Mouse (Mus musculus) CH12.LX (cell line): Measurements from ENCODE around the gene Ralgapb. TPM values are rescaled to one million over a fixed set of nuclear protein-coding genes. Genes with fewer than 3 reads are reported as not detected.

ENCODE experiments used
- DNase-seq: peaks from one replicate; pipeline ENCODE4 v3.0.0-alpha.2; 2013; ENCODE audit errors: extremely low read depth
- H3K27ac ChIP-seq: 2 replicates; pipeline ENCODE4 v1.5.1; 2012; ENCODE audit warnings: low read depth, mild to moderate bottlenecking, control low read depth, moderate library complexity; ENCODE audit not compliant: insufficient read depth
- H3K27me3 ChIP-seq: replicated peaks from 2 replicates; pipeline ENCODE3; 2012; ENCODE audit warnings: inconsistent platforms
- H3K36me3 ChIP-seq, 2 experiments: replicated peaks in 1 of 2; 2 replicates each; pipeline versions ENCODE3 to v1.6.1; 2012; ENCODE audit warnings: inconsistent platforms in 1 of 2, low read length in 1 of 2, mild to moderate bottlenecking in 1 of 2, mixed read lengths in 1 of 2, moderate library complexity in 1 of 2; ENCODE audit not compliant: control insufficient read depth in 1 of 2, insufficient read depth in 1 of 2
- H3K4me1 ChIP-seq, 2 experiments: 2 replicates each; pipeline ENCODE4 v1.6.1; 2012; ENCODE audit warnings: inconsistent platforms in 1 of 2, moderate library complexity in 1 of 2; ENCODE audit not compliant: insufficient read depth in 2 of 2, control insufficient read depth in 1 of 2
- H3K4me2 ChIP-seq: 2 replicates; pipeline ENCODE4 v1.6.1; 2012; ENCODE audit warnings: low read depth, mild to moderate bottlenecking, control low read depth; ENCODE audit not compliant: poor library complexity, insufficient read depth, severe bottlenecking
- H3K4me3 ChIP-seq, 3 experiments: fragments of 150-350 bp in 1 of 3; sonication (generic) in 1 of 3; replicated peaks in 1 of 3; 2 replicates each; pipeline versions ENCODE3 to v1.5.1; 2011 to 2012; ENCODE audit warnings: low read depth in 2 of 3, low read length in 2 of 3, mild to moderate bottlenecking in 2 of 3, moderate library complexity in 2 of 3, control low read depth in 1 of 3, improper control_type of control experiment in 1 of 3, inconsistent platforms in 1 of 3, mixed read lengths in 1 of 3; ENCODE audit not compliant: poor library complexity in 1 of 3
- H3K79me2 ChIP-seq: replicated peaks from 2 replicates; pipeline ENCODE4 v1.6.1; 2012; ENCODE audit warnings: mild to moderate bottlenecking, moderate library complexity; ENCODE audit not compliant: control insufficient read depth, poor library complexity, insufficient read depth, severe bottlenecking; ENCODE audit errors: extremely low read depth
- H3K9ac ChIP-seq: 2 replicates; pipeline ENCODE4 v1.6.1; 2012; ENCODE audit warnings: low read depth, mild to moderate bottlenecking, control low read depth, moderate library complexity; ENCODE audit not compliant: insufficient read depth
- H3K9me3 ChIP-seq: replicated peaks from 2 replicates; pipeline ENCODE3; 2012; ENCODE audit warnings: low read length, inconsistent platforms, mixed read lengths
- CTCF ChIP-seq, 2 experiments: IDR thresholded peaks in 1 of 2; conservative IDR thresholded peaks in 1 of 2; 2 replicates each; pipeline ENCODE4 v1.5.1; 2011 to 2012; ENCODE audit warnings: low read depth in 2 of 2, low read length in 2 of 2, improper control_type of control experiment in 1 of 2, inconsistent platforms in 1 of 2, mild to moderate bottlenecking in 1 of 2, moderate library complexity in 1 of 2
- ELF1 ChIP-seq: IDR thresholded peaks from 2 replicates; pipeline ENCODE4 v1.6.1; 2014; ENCODE audit warnings: low read depth, mild to moderate bottlenecking, inconsistent platforms, low read length, improper control_type of control experiment
- NRF1 ChIP-seq: IDR thresholded peaks from 2 replicates; pipeline ENCODE4 v1.6.1; 2014; ENCODE audit warnings: low read depth, mild to moderate bottlenecking, inconsistent platforms, low read length, improper control_type of control experiment, moderate library complexity
- RAD21 ChIP-seq: IDR thresholded peaks from 2 replicates; pipeline ENCODE4 v1.6.1; 2011; ENCODE audit warnings: low read depth, mild to moderate bottlenecking, low read length, improper control_type of control experiment, moderate library complexity
- SMC3 ChIP-seq: IDR thresholded peaks from 2 replicates; pipeline ENCODE4 v1.6.1; 2011; ENCODE audit warnings: low read depth, low read length, improper control_type of control experiment
- ZC3H11A ChIP-seq: IDR thresholded peaks from 2 replicates; pipeline ENCODE4 v1.6.1; 2012; ENCODE audit warnings: low read depth, mild to moderate bottlenecking, inconsistent platforms, low read length, improper control_type of control experiment
- ZMIZ1 ChIP-seq: IDR thresholded peaks from 2 replicates; pipeline ENCODE4 v1.6.1; 2012; ENCODE audit warnings: low read depth, mild to moderate bottlenecking, inconsistent platforms, low read length, improper control_type of control experiment
- dilution Hi-C: fragments of 300-500 bp; cut with MboI; formaldehyde crosslinking; loops from 2 replicates; pipeline ENCODE4 v1.14.3; 2020; ENCODE audit warnings: low sequenced_read_pairs; ENCODE audit not compliant: extremely low pct_unique_long_range_greater_than_20kb, extremely low pct_ligation_motif_present
- in situ Hi-C: fragments of 300-500 bp; cut with MboI; formaldehyde crosslinking; loops from 3 replicates; pipeline ENCODE4 v1.14.3; 2019; ENCODE audit warnings: low sequenced_read_pairs, low pct_ligation_motif_present, low pct_unique_long_range_greater_than_20kb, mixed read lengths
- polyA plus RNA-seq: library from polyadenylated mRNA; unstranded; fragments of >175 nt; gene quantifications from 2 replicates; pipeline ENCODE4 v1.2.1, GENCODE M21; 2012; ENCODE audit warnings: low read depth; ENCODE audit not compliant: insufficient read length
- total RNA-seq, 2 experiments: library from RNA; depleted of rRNA; stranded (reverse); fragments of 300-350 nt in 1 of 2; fragments of >200 nt in 1 of 2; gene quantifications; 2 replicates each; pipeline ENCODE4 v1.2.3; 2012 to 2014

The Ralgapb gene
- total and polyA plus RNA-seq, 3 experiments, result 10.7 to 18.4 (median 12.9) TPM

DNA sequence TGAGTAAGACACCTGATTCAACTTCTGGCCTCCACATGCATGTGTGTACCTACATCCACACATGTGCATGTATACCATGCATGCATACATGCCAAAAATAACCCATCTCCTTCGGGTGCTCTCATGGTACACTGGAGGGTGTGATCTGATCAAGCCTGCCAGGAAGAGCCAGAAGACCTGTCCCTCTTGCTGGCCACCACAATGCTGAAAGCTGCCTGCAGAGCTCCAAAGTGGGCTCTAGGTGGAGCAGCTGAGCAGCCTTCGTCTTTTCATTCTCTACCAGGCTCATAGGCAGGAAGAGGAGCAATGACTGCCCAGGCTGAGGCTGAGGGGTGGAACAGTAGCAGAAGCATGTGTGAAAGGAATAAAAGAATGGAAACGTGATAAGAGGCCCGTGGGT is 124.4 kb downstream of the Ralgapb start:
- peak; percentile 63 for DNase-seq
- in situ Hi-C loops, result no loop called here
- Histone ChIP-seq H3K4me3 (no peak overlapping the region), H3K36me3 (no peaks in the 10 kb centered on the region), H3K9me3 (peaks cover 12% of the 10 kb centered on the region), H3K27me3 (peaks cover 3% of the 10 kb centered on the region), H3K4me1 (no peaks in the 10 kb centered on the region), H3K4me2 (no peak overlapping the region), H3K9ac (no peak overlapping the region), H3K79me2 (no peaks in the 10 kb centered on the region), H3K27ac (no peak overlapping the region)
- peak; percentile 67 for TF ChIP-seq SMC3
- peak; percentile 58 for TF ChIP-seq RAD21
- peak; percentile 77 to 82 for TF ChIP-seq CTCF (conservative IDR thresholded peaks at IDR 0.05 in 1 of 2, IDR thresholded peaks at IDR 0.05 in 1 of 2; ENCODE audit: low read depth in 2 of 2, low read length in 2 of 2)
- TF ChIP-seq ELF1, result no peak
- dilution Hi-C loops, result no loop called here

DNA sequence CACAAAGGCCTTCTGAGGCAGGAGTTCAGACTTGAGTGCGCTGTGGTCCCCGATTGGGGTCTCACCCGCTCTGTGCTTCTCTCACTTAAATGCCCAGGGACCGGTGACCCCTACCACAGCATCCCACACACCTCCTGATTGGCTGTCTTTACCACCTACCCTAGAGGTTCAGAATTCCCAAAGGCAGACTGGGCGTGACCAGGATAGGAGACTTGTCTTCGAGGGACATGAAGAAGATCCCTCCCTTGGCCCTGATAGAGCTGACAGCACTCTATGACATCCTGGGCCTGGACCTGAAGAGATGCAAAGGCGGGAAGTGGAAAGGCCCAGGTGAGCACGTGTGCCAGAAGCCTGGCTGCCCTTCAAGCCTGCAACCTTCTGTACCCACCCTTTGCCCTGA is 124.9 kb downstream of the Ralgapb start:
- no peak for DNase-seq
- H3K27ac ChIP-seq, result no peak overlapping the region
- H3K4me1 ChIP-seq, result no peaks in the 10 kb centered on the region
- H3K27me3 ChIP-seq, result peaks cover 2% of the 10 kb centered on the region
- in situ Hi-C loops (no loop called here), dilution Hi-C loops (no loop called here)
- no peaks in the 10 kb centered on the region for H3K79me2 ChIP-seq
- no peak overlapping the region for H3K4me2 ChIP-seq
- no peaks in the 10 kb centered on the region for H3K36me3 ChIP-seq
- peaks cover 12% of the 10 kb centered on the region for H3K9me3 ChIP-seq
- H3K4me3 ChIP-seq, result no peak overlapping the region
- no peak for TF ChIP-seq ZC3H11A
- H3K9ac ChIP-seq, result no peak overlapping the region

DNA sequence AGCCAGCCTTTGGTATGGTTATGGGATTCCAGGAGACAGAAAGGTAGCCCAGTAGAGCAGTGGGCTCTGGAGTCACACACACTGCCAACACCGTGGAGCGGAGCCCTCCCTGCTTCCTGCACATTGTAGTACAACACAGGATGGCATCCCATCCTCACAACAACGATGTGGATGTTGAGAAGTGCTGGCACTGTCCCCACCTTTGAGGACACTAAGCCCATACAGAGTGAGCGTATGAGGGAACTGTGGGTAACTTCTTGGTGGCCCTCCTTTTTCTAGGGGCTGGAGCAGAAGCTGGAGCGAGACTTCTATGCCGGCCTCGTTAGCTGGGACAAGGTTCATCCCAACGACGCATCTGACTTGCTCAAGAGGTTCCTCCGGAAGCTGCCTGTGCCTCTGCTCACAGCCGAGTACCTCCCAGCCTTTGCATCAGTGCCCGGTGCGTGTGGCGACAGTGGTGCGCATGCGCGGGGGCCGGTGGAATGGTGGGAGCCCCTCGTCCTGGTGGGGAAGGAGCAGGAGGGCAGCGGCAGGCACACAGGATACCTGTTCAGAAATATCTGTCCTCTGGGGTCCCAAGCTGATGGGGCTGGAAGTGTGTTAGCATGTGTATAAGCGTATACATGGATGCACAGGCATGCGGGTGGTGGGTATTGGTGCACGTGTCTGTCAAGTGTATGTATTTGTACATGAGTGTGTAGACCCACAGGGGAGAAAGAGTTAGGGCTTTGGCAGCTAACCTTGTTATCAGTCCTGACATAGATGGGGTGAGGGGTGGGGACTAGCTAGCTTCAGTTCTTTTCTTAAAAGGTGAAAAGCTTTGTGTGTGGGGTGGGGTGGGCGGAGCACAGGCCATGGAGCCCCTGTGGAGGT is 130.0 kb downstream of the Ralgapb start:
- no peak overlapping the region for H3K27ac ChIP-seq
- no peak overlapping the region for H3K9ac ChIP-seq
- no peaks in the 10 kb centered on the region for H3K79me2 ChIP-seq
- no peak for DNase-seq
- dilution Hi-C loops (no loop called here), in situ Hi-C loops (no loop called here)
- H3K4me3 ChIP-seq, result no peak overlapping the region
- H3K36me3 ChIP-seq, result no peaks in the 10 kb centered on the region
- no peaks in the 10 kb centered on the region for H3K9me3 ChIP-seq
- TF ChIP-seq NRF1 (peak; percentile 73), ZMIZ1 (no peak)
- peaks cover 10% of the 10 kb centered on the region for H3K27me3 ChIP-seq
- peaks cover 0 to 13% of the 10 kb centered on the region in 2 experiments; a peak in 2 of 4 replicates for H3K4me1 ChIP-seq
- no peak overlapping the region for H3K4me2 ChIP-seq
